Mouse (Mus musculus): Measurements from ENCODE around the gene Nr6a1. TPM values are rescaled to one million over a fixed set of nuclear protein-coding genes. Genes with fewer than 3 reads are reported as not detected.

Gene Nr6a1
- polyA plus RNA-seq, 1 experiment from 2014 or later, result 1.6 TPM

- H3K4me2 ChIP-seq, result no peak overlapping the region
- no peaks in the 10 kb centered on the region for H3K9me3 ChIP-seq
- H3K4me1 ChIP-seq, result no peaks in the 10 kb centered on the region
- no peaks in the 10 kb centered on the region for H3K36me3 ChIP-seq
- no peak overlapping the region for H3K9ac ChIP-seq
- H3K27me3 ChIP-seq, result no peaks in the 10 kb centered on the region
- H3K27ac ChIP-seq, result no peak overlapping the region
- H3K4me3 ChIP-seq, result no peak overlapping the region
- no peak for ATAC-seq (ENCODE audit: borderline replicate concordance, extremely low read depth, low FRiP score, low TSS enrichment)
- 10% methylated on average over 3 of the region's 3 CpGs for WGBS
These were observed 130.3 kb downstream of the Nr6a1 start for GRCm38 (mm10) chr2:38797087-38797624.

- Histone ChIP-seq H3K4me2 (no peak overlapping the region), H3K27me3 (no peaks in the 10 kb centered on the region), H3K4me1 (peaks cover 4% of the 10 kb centered on the region; the same call in 1 of the 2 replicates), H3K27ac (no peak overlapping the region), H3K9me3 (no peaks in the 10 kb centered on the region), H3K9ac (no peak overlapping the region), H3K4me3 (no peak overlapping the region), H3K36me3 (no peaks in the 10 kb centered on the region)
- 48% methylated on average over 4 of the region's 4 CpGs for WGBS
- ATAC-seq (ENCODE audit: borderline replicate concordance, extremely low read depth, low FRiP score, low TSS enrichment), result no peak
These were observed 140.2 kb downstream of the Nr6a1 start for GRCm38 (mm10) chr2:38787338-38787737.

GRCm38 (mm10) chr2:38786216-38786960, 141.1 kb downstream of the Nr6a1 start:
- 33% methylated on average over 5 of the region's 5 CpGs for WGBS
- no peak overlapping the region for H3K9ac ChIP-seq
- H3K9me3 ChIP-seq, result no peaks in the 10 kb centered on the region
- H3K4me2 ChIP-seq, result no peak overlapping the region
- no peak for ATAC-seq (ENCODE audit: borderline replicate concordance, extremely low read depth, low FRiP score, low TSS enrichment)
- H3K27me3 ChIP-seq, result no peaks in the 10 kb centered on the region
- H3K4me3 ChIP-seq, result no peak overlapping the region
- no peak overlapping the region for H3K27ac ChIP-seq
- H3K36me3 ChIP-seq, result no peaks in the 10 kb centered on the region
- peaks cover 7% of the 10 kb centered on the region; the same call in 1 of the 2 replicates for H3K4me1 ChIP-seq

- H3K4me2 ChIP-seq, result no peak overlapping the region
- 31% methylated on average over 3 of the region's 3 CpGs for WGBS
- no peaks in the 10 kb centered on the region for H3K36me3 ChIP-seq
- no peaks in the 10 kb centered on the region for H3K27me3 ChIP-seq
- no peak for ATAC-seq (ENCODE audit: borderline replicate concordance, extremely low read depth, low FRiP score, low TSS enrichment)
- no peaks in the 10 kb centered on the region for H3K9me3 ChIP-seq
- H3K9ac ChIP-seq, result no peak overlapping the region
- H3K27ac ChIP-seq, result no peak overlapping the region
- peaks cover 7% of the 10 kb centered on the region; the same call in 1 of the 2 replicates for H3K4me1 ChIP-seq
- no peak overlapping the region for H3K4me3 ChIP-seq
These were observed 142.4 kb downstream of the Nr6a1 start for GRCm38 (mm10) chr2:38785113-38785512.

- 23% methylated on average over 11 of the region's 11 CpGs for WGBS
- Histone ChIP-seq H3K4me1 (peaks cover 7% of the 10 kb centered on the region; the same call in 1 of the 2 replicates), H3K36me3 (no peaks in the 10 kb centered on the region), H3K4me3 (no peak overlapping the region), H3K27me3 (no peaks in the 10 kb centered on the region), H3K4me2 (no peak overlapping the region), H3K9me3 (no peaks in the 10 kb centered on the region), H3K27ac (no peak overlapping the region), H3K9ac (no peak overlapping the region)
- ATAC-seq (ENCODE audit: borderline replicate concordance, extremely low read depth, low FRiP score, low TSS enrichment), result no peak
These were observed 143.1 kb downstream of the Nr6a1 start for GRCm38 (mm10) chr2:38784396-38784795.

- 73% methylated on average over 5 of the region's 5 CpGs for WGBS
- no peak for ATAC-seq (ENCODE audit: borderline replicate concordance, extremely low read depth, low FRiP score, low TSS enrichment)
- Histone ChIP-seq H3K9me3 (no peaks in the 10 kb centered on the region), H3K27me3 (no peaks in the 10 kb centered on the region), H3K36me3 (no peaks in the 10 kb centered on the region), H3K4me1 (peaks cover 7% of the 10 kb centered on the region; the same call in 1 of the 2 replicates), H3K4me3 (no peak overlapping the region), H3K27ac (no peak overlapping the region), H3K9ac (no peak overlapping the region), H3K4me2 (no peak overlapping the region)
These were observed 144.1 kb downstream of the Nr6a1 start for GRCm38 (mm10) chr2:38783364-38783763.

- no peak overlapping the region for H3K9ac ChIP-seq
- 15% methylated on average over 1 of the region's 1 CpGs for WGBS
- H3K27me3 ChIP-seq, result no peaks in the 10 kb centered on the region
- no peak overlapping the region for H3K4me3 ChIP-seq
- no peak overlapping the region for H3K4me2 ChIP-seq
- H3K36me3 ChIP-seq, result no peaks in the 10 kb centered on the region
- no peaks in the 10 kb centered on the region for H3K9me3 ChIP-seq
- ATAC-seq (ENCODE audit: borderline replicate concordance, extremely low read depth, low FRiP score, low TSS enrichment), result no peak
- H3K4me1 ChIP-seq, result peaks cover 7% of the 10 kb centered on the region; the same call in 1 of the 2 replicates
- H3K27ac ChIP-seq, result no peak overlapping the region
These were observed 144.8 kb downstream of the Nr6a1 start for GRCm38 (mm10) chr2:38782731-38783130.

- Histone ChIP-seq H3K9ac (no peak overlapping the region), H3K9me3 (no peaks in the 10 kb centered on the region), H3K27ac (no peak overlapping the region), H3K4me2 (no peak overlapping the region), H3K27me3 (no peaks in the 10 kb centered on the region), H3K4me1 (peaks cover 7% of the 10 kb centered on the region; the same call in 1 of the 2 replicates), H3K36me3 (no peaks in the 10 kb centered on the region), H3K4me3 (no peak overlapping the region)
- WGBS, result 19% methylated on average over 6 of the region's 6 CpGs
- ATAC-seq (ENCODE audit: borderline replicate concordance, extremely low read depth, low FRiP score, low TSS enrichment), result no peak
These were observed 145.4 kb downstream of the Nr6a1 start for GRCm38 (mm10) chr2:38781945-38782720.

GRCm38 (mm10) chr2:38779939-38780338, 147.5 kb downstream of the Nr6a1 start:
- no peaks in the 10 kb centered on the region for H3K9me3 ChIP-seq
- ATAC-seq (ENCODE audit: borderline replicate concordance, extremely low read depth, low FRiP score, low TSS enrichment), result no peak
- WGBS, result 83% methylated on average over 2 of the region's 2 CpGs

GRCm38 (mm10) chr2:38777326-38777725, 150.2 kb downstream of the Nr6a1 start:
- H3K9me3 ChIP-seq, result no peaks in the 10 kb centered on the region
- H3K36me3 ChIP-seq, result no peaks in the 10 kb centered on the region
- WGBS, result 81% methylated on average over 2 of the region's 2 CpGs
- H3K4me2 ChIP-seq, result no peak overlapping the region
- H3K27ac ChIP-seq, result no peak overlapping the region
- no peak for ATAC-seq (ENCODE audit: borderline replicate concordance, extremely low read depth, low FRiP score, low TSS enrichment)
- no peak overlapping the region for H3K9ac ChIP-seq
- no peaks in the 10 kb centered on the region for H3K27me3 ChIP-seq
- H3K4me1 ChIP-seq, result peaks cover 3% of the 10 kb centered on the region; the same call in 1 of the 2 replicates
- H3K4me3 ChIP-seq, result no peak overlapping the region

More at GRCm38 (mm10) chr2:38779939-38780338, 147.5 kb downstream of the Nr6a1 start:
- H3K4me3 ChIP-seq, result no peak overlapping the region
- H3K27me3 ChIP-seq, result no peaks in the 10 kb centered on the region
- H3K9ac ChIP-seq, result no peak overlapping the region
- no peak overlapping the region for H3K27ac ChIP-seq
- H3K36me3 ChIP-seq, result no peaks in the 10 kb centered on the region
- H3K4me1 ChIP-seq, result peaks cover 7% of the 10 kb centered on the region; the same call in 1 of the 2 replicates
- no peak overlapping the region for H3K4me2 ChIP-seq

- ATAC-seq (ENCODE audit: borderline replicate concordance, extremely low read depth, low FRiP score, low TSS enrichment), result no peak
- H3K36me3 ChIP-seq, result no peaks in the 10 kb centered on the region
- H3K4me3 ChIP-seq, result no peak overlapping the region
- peaks cover 5% of the 10 kb centered on the region for H3K4me1 ChIP-seq
- H3K27me3 ChIP-seq, result no peaks in the 10 kb centered on the region
- H3K9ac ChIP-seq, result no peak overlapping the region
- WGBS, result 74% methylated on average over 2 of the region's 2 CpGs
- H3K4me2 ChIP-seq, result no peak overlapping the region
- no peak overlapping the region for H3K27ac ChIP-seq
- no peaks in the 10 kb centered on the region for H3K9me3 ChIP-seq
These were observed 152.6 kb downstream of the Nr6a1 start for GRCm38 (mm10) chr2:38774936-38775335.

- H3K4me1 ChIP-seq, result peaks cover 16% of the 10 kb centered on the region
- WGBS, result 29% methylated on average over 2 of the region's 2 CpGs
These were observed 156.1 kb downstream of the Nr6a1 start for GRCm38 (mm10) chr2:38771478-38771797.

More at GRCm38 (mm10) chr2:38771478-38771797, 156.1 kb downstream of the Nr6a1 start:
- Histone ChIP-seq H3K9me3 (no peaks in the 10 kb centered on the region), H3K4me2 (no peak overlapping the region), H3K4me3 (no peak overlapping the region), H3K27ac (no peak overlapping the region), H3K9ac (no peak overlapping the region), H3K36me3 (no peaks in the 10 kb centered on the region), H3K27me3 (no peaks in the 10 kb centered on the region)
- no peak for ATAC-seq (ENCODE audit: borderline replicate concordance, extremely low read depth, low FRiP score, low TSS enrichment)
